Mouse (Mus musculus) gonadal fat pad, adult 2 months (tissue): Measurements from ENCODE around the gene Abl1. TPM values are rescaled to one million over a fixed set of nuclear protein-coding genes. Genes with fewer than 3 reads are reported as not detected.

Experiments used
- DNase-seq: peaks from one replicate; pipeline ENCODE4 v3.0.0-alpha.2; 2012; ENCODE audit warnings: low read depth
- polyA plus RNA-seq: library from polyadenylated mRNA; depleted of rRNA; stranded (reverse); fragments of >200 nt; gene quantifications from 2 replicates; pipeline ENCODE4 v1.2.3, GENCODE M21; 2012

Gene Abl1
- polyA plus RNA-seq, 1 experiment, result 45.8 TPM

- no peak for DNase-seq
Observed at GRCm38 (mm10) chr2:31689045-31689444, 869 bp downstream of the Abl1 start.

DNA sequence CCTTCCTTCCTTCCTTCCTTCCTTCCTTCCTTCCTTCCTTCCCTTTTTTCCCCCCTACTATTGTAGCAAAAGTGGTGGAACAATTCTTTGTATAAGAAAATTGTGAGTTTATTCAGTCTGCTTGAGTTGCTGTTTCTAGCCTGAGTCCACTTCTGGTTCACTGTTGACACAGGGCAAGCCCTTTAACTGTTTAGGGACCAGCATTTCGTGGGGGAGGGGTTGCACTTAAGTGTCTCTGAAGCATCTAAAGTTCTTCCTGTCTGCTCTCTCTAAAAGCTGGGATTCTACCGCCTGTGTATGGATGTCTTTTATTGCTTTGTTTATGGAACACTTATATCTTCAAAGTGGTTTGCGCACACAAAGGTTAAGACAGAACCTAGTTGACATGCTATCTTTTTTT lies 1.9 kb downstream of the Abl1 start:
- DNase-seq, result no peak

- DNase-seq, result no peak
Observed at GRCm38 (mm10) chr2:31698209-31698608, 10.0 kb downstream of the Abl1 start.

DNA sequence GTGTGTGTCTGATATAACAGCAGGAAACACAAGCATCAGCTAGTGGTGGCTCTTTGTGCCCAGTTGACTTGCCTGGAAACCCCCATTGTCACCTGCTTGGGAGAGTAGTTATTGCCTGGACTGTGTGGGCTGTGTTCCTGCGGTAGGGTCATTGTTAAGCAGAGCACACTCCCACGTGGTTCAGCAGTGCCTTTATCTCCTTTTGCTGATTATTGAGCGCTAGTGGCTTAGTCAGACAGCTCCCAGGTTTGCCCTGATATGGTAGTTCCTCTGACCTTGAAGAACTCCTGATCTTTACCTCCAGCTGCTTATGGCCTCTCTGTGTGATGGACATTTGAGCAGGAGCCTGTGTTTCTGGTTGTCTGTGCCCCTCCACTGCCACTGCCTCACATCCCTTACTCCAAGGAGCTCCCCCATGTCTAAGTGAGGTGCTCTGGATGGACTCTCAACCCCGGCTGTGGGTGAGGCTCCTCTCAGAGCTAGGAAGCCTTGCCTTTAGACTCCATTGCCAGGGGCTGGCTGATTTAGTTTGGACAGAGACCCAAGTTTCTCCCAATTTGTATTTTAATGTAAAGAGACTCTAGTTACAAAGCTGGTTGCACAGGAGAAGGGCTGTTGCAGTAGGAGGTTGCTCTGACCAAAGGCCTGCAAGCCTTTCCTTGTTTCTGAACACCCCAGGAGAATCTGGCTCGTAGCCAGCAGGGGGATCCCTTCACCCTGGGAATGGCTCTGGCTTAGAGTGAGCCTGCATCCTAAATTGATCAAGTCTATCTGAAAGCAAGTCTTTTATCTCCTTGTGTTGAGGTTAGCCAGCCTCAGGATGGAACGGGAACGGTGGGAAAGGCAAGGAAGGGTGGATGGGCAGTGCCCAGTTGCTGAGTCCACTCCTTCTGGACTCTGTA lies 12.6 kb downstream of the Abl1 start:
- no peak for DNase-seq

DNA sequence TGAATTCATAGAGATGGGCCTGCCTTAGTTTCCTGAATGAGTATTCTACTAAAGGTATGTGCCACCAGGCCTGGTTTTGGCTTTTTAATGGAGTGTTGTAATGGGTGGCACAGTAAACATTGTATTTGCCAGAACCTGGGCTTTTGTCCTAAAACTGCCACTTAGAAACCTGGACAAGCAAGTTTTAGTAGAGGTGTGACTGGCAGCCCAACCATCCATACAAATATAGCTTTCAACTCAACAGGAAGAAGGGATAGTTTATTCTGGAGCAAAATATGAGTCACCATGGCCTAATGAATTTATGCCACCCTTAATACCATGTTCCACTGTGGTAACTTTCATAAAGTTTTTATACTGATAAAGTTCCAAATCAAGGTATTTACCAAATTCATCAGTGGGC lies 15.1 kb downstream of the Abl1 start:
- DNase-seq, result no peak

DNA sequence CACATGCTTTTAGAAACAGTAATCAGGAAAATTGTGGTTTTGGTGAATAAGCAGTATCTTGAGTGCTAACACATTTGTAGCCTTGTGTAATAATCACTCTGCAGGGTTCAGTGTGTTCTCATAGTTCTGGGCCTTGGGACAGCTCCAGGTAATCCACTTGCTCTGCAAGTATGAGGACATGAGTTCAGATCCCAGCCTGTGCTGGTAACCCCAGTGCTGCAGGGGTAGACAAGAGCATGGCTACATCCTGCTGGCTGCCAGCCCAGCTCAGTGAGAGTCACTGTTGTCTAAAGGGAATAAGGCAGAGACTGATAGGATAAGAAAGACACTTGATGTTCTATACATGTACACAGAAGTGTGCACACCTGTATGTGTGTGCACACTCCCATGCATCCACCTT lies 17.7 kb downstream of the Abl1 start:
- no peak for DNase-seq

- DNase-seq, result no peak
Observed at GRCm38 (mm10) chr2:31706531-31706930, 18.4 kb downstream of the Abl1 start.

DNA sequence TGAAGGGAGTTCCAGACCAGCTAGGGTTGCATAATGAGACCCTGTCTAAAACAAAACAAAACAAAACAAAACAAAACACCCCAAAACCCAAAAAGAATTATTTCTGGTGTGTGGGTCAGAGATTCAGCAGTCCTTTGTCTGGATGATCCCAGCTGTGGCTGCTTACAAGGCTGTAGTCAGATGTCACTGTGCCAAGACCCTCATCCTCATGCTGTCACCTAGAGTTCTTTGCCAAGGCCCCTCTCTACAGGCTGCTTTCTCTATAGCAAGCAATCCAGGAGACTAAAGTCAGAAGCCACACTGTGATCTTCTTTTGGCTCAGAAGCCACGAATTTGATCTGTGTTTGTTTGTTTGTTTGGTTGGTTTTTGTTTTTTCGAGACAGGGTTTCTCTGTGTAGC lies 24.5 kb downstream of the Abl1 start:
- no peak for DNase-seq

DNA sequence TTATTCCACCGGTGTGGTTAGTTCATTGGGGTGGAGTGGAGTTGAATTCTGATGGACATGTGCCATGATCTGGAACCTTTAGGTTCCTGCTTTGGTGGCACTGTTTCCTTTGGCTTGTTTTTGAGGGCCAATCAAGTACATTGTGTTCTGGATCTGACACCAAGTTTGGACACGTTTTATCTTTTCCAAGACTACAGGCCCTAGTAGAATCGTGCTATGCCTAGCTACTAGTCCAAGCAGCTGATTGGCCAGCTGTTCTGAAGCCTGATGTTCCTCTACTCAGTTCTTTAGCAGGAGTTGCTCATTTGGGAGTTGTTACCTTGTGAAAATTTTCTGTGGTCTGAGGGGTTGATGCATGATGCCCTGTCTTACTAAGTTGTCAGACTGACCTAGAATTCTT lies 25.6 kb downstream of the Abl1 start:
- DNase-seq, result no peak

- no peak for DNase-seq
Observed at GRCm38 (mm10) chr2:31714780-31715179, 26.6 kb downstream of the Abl1 start.

DNA sequence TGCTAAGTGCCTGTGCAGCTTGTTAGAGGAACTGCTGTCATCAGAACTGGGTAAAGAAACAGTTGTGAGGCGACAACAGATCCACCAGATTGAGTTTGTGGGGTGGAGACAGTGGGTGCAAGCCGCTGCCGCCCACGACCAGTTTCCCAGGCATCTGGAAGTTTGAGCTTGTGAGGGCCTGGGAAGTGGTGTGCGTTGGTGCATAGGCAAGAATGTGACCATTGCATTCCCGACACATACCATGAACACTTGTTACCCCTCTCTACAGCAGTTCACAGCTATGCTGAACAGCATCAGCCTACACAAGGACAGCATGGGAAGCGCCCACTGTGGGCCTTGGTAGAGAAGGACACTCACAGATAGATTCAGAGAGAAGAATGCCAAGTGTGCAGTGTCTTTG lies 27.8 kb downstream of the Abl1 start:
- no peak for DNase-seq

DNA sequence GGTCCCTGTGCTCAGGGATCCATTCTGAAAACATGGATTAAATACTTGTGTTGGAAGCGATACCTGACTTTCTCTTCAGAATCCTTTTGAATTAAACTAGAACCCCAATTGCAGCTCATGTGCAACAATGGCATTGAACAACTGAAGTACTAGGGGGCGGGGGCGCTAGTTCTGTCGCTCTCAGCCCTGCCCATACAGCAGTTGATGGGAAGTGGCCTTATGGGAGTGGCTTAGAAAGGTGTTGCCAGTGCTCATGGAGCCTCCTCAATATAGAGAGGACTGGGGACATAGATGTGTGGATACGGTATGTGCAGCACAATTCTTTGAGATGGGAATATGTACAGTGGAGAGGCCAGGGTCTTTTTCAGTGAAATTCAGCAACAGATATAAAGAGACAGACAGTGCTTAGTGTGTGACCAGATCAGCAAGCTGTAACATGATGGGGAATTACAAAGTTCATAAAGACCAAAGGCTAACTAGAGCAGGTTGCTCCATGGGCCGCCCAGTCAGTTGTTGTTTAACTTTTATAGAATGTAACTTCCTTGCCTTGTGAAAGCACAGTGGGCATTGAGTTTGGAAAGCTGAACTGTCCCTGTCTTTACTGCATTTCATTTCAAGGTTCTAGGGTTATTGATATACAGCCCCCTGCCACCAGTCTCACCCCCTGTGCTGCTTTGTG lies 31.2 kb downstream of the Abl1 start:
- DNase-seq, result no peak

- no peak for DNase-seq
Observed at GRCm38 (mm10) chr2:31719944-31720343, 31.8 kb downstream of the Abl1 start.

GRCm38 (mm10) chr2:31720783-31721182 lies 32.6 kb downstream of the Abl1 start:
- no peak for DNase-seq

DNA sequence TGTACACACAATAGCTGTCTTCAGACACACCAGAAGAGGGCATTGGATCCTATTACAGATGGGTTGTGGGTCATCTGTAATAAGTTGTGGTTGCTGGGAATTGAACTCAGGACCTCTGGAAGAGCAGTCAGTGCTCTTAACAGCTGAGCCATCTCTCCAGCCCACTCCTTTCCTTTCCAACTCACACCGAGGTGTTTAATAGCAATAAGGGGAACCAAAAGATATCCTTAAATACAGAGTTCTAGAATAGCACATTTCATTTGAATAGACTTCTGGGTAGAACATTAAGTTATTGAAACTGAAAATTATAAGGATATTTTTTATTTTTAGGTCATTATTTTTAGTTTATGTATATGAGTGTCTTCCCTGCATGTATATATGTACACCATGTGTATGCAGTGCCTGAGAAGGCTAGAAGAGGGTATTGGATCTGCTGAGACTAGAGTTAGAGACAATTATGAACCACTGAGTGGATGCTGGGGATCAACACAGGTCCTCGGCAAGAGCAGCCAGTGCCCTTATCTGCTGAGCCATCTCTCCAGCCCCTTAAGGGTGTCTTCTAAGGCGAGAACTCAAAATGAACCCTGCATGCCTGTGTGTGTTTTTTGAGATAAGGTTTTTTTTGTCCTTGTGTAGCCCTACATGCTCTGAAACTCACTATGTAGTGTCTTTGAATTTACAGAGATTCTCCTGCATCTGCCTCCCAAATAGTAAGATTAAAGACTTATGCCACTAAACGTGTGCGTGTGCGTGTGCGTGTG lies 36.7 kb downstream of the Abl1 start:
- no peak for DNase-seq

DNA sequence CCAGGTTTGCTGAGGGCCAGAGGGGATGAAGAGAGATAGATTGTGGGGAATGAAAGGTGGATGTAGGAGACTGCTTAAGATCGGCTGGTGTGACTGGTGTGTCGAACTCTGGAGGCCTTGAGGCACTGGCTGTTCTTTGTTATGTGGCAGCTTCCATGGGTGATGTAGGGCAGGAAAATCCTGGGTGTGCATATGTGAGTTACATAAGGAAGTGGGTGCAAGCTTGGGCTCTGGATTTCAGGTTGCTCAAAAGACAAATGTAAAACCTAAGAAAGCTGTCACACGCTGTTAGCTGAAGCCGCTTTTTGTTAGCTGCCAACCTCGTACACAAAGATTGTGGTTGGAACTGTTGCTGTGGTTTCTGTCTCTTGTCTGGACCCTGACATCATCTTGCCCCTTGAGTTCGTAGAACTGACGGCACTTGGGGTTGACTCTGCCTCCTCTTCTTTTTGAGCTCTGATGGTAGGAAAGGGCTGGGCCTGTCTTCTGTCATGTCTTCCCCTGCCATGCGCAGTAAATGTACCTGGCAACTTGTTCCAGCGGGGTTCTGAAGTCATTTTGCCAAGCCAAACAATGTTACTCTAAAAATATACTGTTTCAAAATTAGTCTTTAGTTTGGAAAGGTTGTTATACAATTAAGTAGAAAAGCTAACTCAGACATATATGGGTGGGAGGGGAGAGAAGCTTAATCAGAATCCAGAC lies 39.6 kb downstream of the Abl1 start:
- no peak for DNase-seq

DNA sequence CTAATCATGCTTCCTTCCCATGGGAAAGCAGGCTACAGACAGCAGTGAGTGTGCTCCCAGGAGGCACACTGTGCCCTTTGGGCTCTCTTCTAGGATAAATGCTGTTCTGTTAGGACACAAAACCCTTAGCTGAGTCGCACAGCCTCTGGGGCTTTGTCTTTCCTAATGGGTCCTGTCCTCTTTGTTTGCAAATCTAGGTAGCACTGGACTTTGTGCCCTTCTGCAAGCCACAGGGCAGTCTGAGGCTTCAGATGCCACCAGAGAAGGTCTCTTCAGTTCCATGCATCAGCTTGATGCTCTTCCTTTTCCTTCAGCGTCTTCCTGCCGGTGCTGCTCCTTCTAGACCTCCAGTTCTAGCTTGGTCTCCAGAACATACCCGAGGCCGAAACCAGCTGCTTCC lies 42.5 kb downstream of the Abl1 start:
- no peak for DNase-seq

DNA sequence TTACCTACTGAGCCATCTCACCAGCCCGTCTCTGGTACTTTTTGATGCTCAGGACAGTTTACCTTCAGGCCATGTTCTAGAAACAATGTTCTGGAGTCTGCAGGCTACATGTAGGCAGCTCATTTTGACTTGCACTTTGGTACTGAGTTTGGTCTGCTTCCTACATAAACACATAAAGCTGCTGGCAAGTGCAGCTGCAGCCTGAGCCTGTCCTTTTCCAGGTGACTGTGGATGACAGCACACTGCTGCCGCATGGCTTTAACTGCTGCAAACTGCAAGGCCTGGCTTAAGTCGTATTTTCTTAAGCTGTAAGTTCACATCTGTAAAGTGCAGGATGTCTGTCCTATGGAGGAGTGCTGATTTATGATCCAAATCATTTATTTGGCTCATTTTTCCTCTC lies 44.3 kb downstream of the Abl1 start:
- peak; percentile 54 for DNase-seq

GRCm38 (mm10) chr2:31733558-31733957 lies 45.4 kb downstream of the Abl1 start:
- DNase-seq, result no peak

DNA sequence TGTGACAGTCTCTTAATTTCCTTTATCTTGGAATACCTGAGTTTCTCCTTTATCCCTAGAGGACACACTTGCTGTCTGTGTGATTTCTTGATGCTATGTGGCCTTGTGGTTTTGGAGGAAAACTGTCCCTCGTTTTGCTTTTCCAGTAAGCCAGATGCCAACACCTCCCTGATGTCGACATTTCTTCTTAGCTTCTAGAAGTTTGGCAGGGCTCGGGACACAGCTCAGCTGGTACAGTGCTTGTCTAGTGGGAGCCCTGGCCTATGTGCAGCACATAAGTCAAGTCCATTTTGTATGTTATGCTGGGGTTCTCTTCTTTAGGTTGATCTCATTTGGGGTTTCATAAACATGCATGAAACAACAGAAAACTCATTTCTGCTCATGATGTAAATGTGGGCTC lies 50.9 kb downstream of the Abl1 start:
- no peak for DNase-seq

- no peak for DNase-seq
Observed at GRCm38 (mm10) chr2:31741728-31742127, 53.6 kb downstream of the Abl1 start.

- no peak for DNase-seq
Observed at GRCm38 (mm10) chr2:31742134-31742533, 54.0 kb downstream of the Abl1 start.
